Mouse (Mus musculus) megakaryocyte, embryonic 14.5 days (primary cell): Measurements from ENCODE around the gene Rab3il1. TPM values are rescaled to one million over a fixed set of nuclear protein-coding genes. Genes with fewer than 3 reads are reported as not detected.

Experiments
- H3K27me3 ChIP-seq: replicated peaks from 2 replicates; pipeline ENCODE3; 2012; ENCODE audit warnings: inconsistent platforms
- H3K36me3 ChIP-seq: replicated peaks from 2 replicates; pipeline ENCODE3; 2012; ENCODE audit warnings: low read length, inconsistent platforms, mixed read lengths
- H3K4me1 ChIP-seq: 2 replicates; pipeline ENCODE4 v1.6.1; 2012; ENCODE audit warnings: inconsistent platforms
- H3K4me3 ChIP-seq: replicated peaks from 2 replicates; pipeline ENCODE3; 2012; ENCODE audit warnings: moderate library complexity, mild to moderate bottlenecking, inconsistent platforms
- H3K9me3 ChIP-seq: 2 replicates; pipeline ENCODE4 v1.6.1; 2012; ENCODE audit warnings: inconsistent platforms
- FLI1 ChIP-seq: IDR thresholded peaks from 2 replicates; pipeline ENCODE4 v1.6.1; 2012; ENCODE audit warnings: low read length, inconsistent platforms, mixed read lengths
- GATA1 ChIP-seq: IDR thresholded peaks from 3 replicates; pipeline ENCODE4 v1.6.1; 2012; ENCODE audit warnings: mixed read lengths, low read length, inconsistent platforms, borderline replicate concordance
- polyA plus RNA-seq: library from polyadenylated mRNA; stranded (reverse); fragments of >175 nt; gene quantifications from 2 replicates; pipeline ENCODE4 v1.2.3, GENCODE M21; 2012; ENCODE audit warnings: low replicate concordance; ENCODE audit not compliant: insufficient read depth

The Rab3il1 gene
- 2.0 and 8.8 TPM in 2 replicates for polyA plus RNA-seq

- TF ChIP-seq FLI1 (no peak), GATA1 (no peak)
- H3K36me3 ChIP-seq, result no peaks in the 10 kb centered on the region
- H3K4me3 ChIP-seq, result no peak within 1 kb of the TSS
- peaks cover 45% of the 10 kb centered on the region for H3K27me3 ChIP-seq
- H3K4me1 ChIP-seq, result peaks cover 5% of the 10 kb centered on the region; the same call in 1 of the 2 replicates
- peaks cover 10% of the 10 kb centered on the region for H3K9me3 ChIP-seq
Observed at GRCm38 (mm10) chr19:10001206-10001969, at the start of gene Rab3il1, which contains the start of gene Best1. Gene Rab3il1 (plus strand): TSS chr19:10001669. Gene Best1 (minus strand): TSS chr19:10001633.

DNA sequence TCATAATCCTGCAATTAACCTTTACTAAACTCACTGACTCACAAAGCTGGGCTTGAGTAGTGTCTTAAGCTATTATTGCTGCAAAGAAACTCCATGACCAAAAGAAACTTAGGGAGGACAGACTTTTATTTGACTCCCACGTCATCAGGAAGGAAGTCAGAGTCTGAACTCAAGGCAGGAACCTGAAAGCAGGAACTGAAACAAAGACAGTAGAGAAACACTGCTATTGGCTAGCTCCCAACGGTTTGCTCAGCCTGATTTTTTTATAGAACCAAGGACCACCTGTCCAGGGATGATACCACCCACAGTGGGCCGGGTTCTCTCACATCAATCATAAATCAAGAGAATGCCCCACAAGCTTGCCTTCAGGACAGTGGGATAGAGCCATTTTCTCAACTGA lies 49.1 kb upstream of the Rab3il1 start:
- no peak for TF ChIP-seq FLI1
- Histone ChIP-seq H3K27me3 (peaks cover 37% of the 10 kb centered on the region), H3K9me3 (peaks cover 39% of the 10 kb centered on the region), H3K4me3 (no peak overlapping the region), H3K36me3 (no peaks in the 10 kb centered on the region), H3K4me1 (peaks cover 33% of the 10 kb centered on the region)

GRCm38 (mm10) chr19:9952912-9953311 lies 48.6 kb upstream of the Rab3il1 start:
- Histone ChIP-seq H3K4me1 (peaks cover 36% of the 10 kb centered on the region), H3K27me3 (peaks cover 35% of the 10 kb centered on the region), H3K9me3 (peaks cover 36% of the 10 kb centered on the region), H3K4me3 (peak overlapping the region; percentile 33), H3K36me3 (no peaks in the 10 kb centered on the region)
- TF ChIP-seq FLI1 (no peak), GATA1 (no peak)

GRCm38 (mm10) chr19:9954055-9954810 lies 47.2 kb upstream of the Rab3il1 start:
- Histone ChIP-seq H3K4me3 (no peak overlapping the region), H3K4me1 (peaks cover 36% of the 10 kb centered on the region), H3K27me3 (peaks cover 37% of the 10 kb centered on the region), H3K36me3 (no peaks in the 10 kb centered on the region), H3K9me3 (peaks cover 30% of the 10 kb centered on the region)
- TF ChIP-seq GATA1 (no peak), FLI1 (no peak)

GRCm38 (mm10) chr19:9954811-9955202 lies 46.7 kb upstream of the Rab3il1 start:
- Histone ChIP-seq H3K27me3 (peaks cover 43% of the 10 kb centered on the region), H3K9me3 (peaks cover 24% of the 10 kb centered on the region), H3K4me3 (peak overlapping the region; percentile 76), H3K4me1 (peaks cover 36% of the 10 kb centered on the region), H3K36me3 (no peaks in the 10 kb centered on the region)
- TF ChIP-seq FLI1, result no peak
- TF ChIP-seq GATA1, result no peak

DNA sequence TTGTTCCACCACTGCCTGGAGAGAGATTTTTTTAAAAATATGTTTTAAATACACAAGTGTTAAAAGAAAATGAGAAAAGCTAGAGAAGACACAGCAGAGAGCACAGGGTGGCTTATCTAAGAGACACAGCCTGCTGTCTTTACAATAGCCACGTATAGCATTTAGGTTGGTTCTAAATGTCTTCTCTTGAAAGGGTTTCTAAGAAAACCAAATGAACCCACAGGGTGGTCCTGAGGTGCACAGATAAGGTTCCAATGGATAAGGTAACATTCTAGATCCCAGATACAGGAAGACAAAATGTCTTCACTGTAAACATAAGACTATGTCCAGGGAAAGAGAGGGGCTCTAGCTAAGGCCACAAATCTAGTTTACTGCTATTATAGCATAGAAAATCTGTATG lies 46.0 kb upstream of the Rab3il1 start:
- H3K36me3 ChIP-seq, result no peaks in the 10 kb centered on the region
- H3K4me1 ChIP-seq, result peaks cover 36% of the 10 kb centered on the region
- peaks cover 18% of the 10 kb centered on the region for H3K9me3 ChIP-seq
- no peak overlapping the region for H3K4me3 ChIP-seq
- TF ChIP-seq GATA1 (no peak), FLI1 (no peak)
- peaks cover 46% of the 10 kb centered on the region for H3K27me3 ChIP-seq

GRCm38 (mm10) chr19:9956624-9957388 lies 44.7 kb upstream of the Rab3il1 start:
- Histone ChIP-seq H3K27me3 (peaks cover 52% of the 10 kb centered on the region), H3K4me3 (peak overlapping the region; percentile 38), H3K4me1 (peaks cover 36% of the 10 kb centered on the region), H3K9me3 (peaks cover 14% of the 10 kb centered on the region), H3K36me3 (no peaks in the 10 kb centered on the region)
- TF ChIP-seq GATA1 (no peak), FLI1 (no peak)

- no peaks in the 10 kb centered on the region for H3K36me3 ChIP-seq
- peaks cover 36% of the 10 kb centered on the region for H3K4me1 ChIP-seq
- TF ChIP-seq FLI1 (no peak), GATA1 (no peak)
- peaks cover 50% of the 10 kb centered on the region for H3K27me3 ChIP-seq
- peaks cover 2% of the 10 kb centered on the region; the same call in 1 of the 2 replicates for H3K9me3 ChIP-seq
- no peak overlapping the region for H3K4me3 ChIP-seq
Observed at GRCm38 (mm10) chr19:9957965-9958364, 43.5 kb upstream of the Rab3il1 start.

GRCm38 (mm10) chr19:9960769-9961168 lies 40.7 kb upstream of the Rab3il1 start:
- Histone ChIP-seq H3K36me3 (no peaks in the 10 kb centered on the region), H3K9me3 (no peaks in the 10 kb centered on the region), H3K4me3 (no peak overlapping the region), H3K27me3 (peaks cover 63% of the 10 kb centered on the region), H3K4me1 (peaks cover 35% of the 10 kb centered on the region)
- TF ChIP-seq FLI1 (no peak), GATA1 (no peak)
